Mouse (Mus musculus): ENCODE measurements at regions not wholly inside any gene's neighbourhood (a gene's known extent, or its start where the extent isn't known, plus 50 kb on each side); places are given as distances from the start of the nearest gene placed in this dataset.

- no peak for TF ChIP-seq CTCF (IDR thresholded peaks at IDR 0.05; ENCODE audit: low read depth)
- no peak for TF ChIP-seq EP300 (optimal IDR thresholded peaks at IDR 0.05)
These were observed 499.7 kb upstream of the Tenm2 start for GRCm38 (mm10) chr11:37735501-37735900.
